Mouse (Mus musculus) gastrocnemius, adult 2 months (tissue): Measurements from ENCODE around the gene Smap2. TPM values are rescaled to one million over a fixed set of nuclear protein-coding genes. Genes with fewer than 3 reads are reported as not detected.
A peak's percentile ranks its signal among the peaks of the same experiment; 100 is the strongest.

Source experiments
- DNase-seq: peaks from one replicate; pipeline ENCODE4 v3.0.0; 2022
- H3K27ac ChIP-seq: fragments of 200-600 bp; 2 replicates; pipeline ENCODE4 v1.8.1; 2022; ENCODE audit warnings: mild to moderate bottlenecking
- H3K4me3 ChIP-seq: fragments of 200-600 bp; 2 replicates; pipeline ENCODE4 v1.8.1; 2022; ENCODE audit warnings: mild to moderate bottlenecking, moderate library complexity
- CTCF ChIP-seq: fragments of 200-600 bp; IDR thresholded peaks from 2 replicates; pipeline ENCODE4 v1.8.1; 2022; ENCODE audit warnings: antibody characterized with exemption, mild to moderate bottlenecking, moderate library complexity
- intact Hi-C: fragments of 180-260 bp; cut with DNase I; formaldehyde crosslinking; loops from one replicate; pipeline ENCODE4 v1.15.1; 2025
- microRNA-seq: library from miRNA; unstranded; fragments of <30 nt; microRNA quantifications from one replicate; pipeline ENCODE4 v1.2.0, GENCODE M21; 2021
- total RNA-seq, 2 experiments: library from RNA; stranded (reverse); gene quantifications; 2 replicates each; pipeline ENCODE4 v1.2.3; 2021

The Smap2 gene
- total RNA-seq, 2 experiments from 2014 or later: 10.8 to 18.2 TPM

GRCm38 (mm10) chr4:120953038-120953437 is 64.0 kb downstream of the Smap2 start:
- no peak for DNase-seq
- intact Hi-C loops: no loop called here
- Histone ChIP-seq H3K4me3 (no peak overlapping the region), H3K27ac (no peak overlapping the region)
- no peak for TF ChIP-seq CTCF

- Histone ChIP-seq H3K27ac (peak overlapping the region; percentile 95), H3K4me3 (peak overlapping the region; percentile 88)
- intact Hi-C loops: no loop called here
- no peak for TF ChIP-seq CTCF
- DNase-seq: no peak
Measured at GRCm38 (mm10) chr4:120952163-120952562, 64.9 kb downstream of the Smap2 start.

GRCm38 (mm10) chr4:120951428-120951973 is 65.5 kb downstream of the Smap2 start, which contains the start of gene Zfp69:
Zfp69 (minus strand) TSS chr4:120951699.
- peak within 1 kb of the TSS; percentile 95 for H3K27ac ChIP-seq
- intact Hi-C loops: no loop called here
- H3K4me3 ChIP-seq: peak within 1 kb of the TSS; percentile 88
- peak; percentile 96 for DNase-seq
- TF ChIP-seq CTCF: no peak

- intact Hi-C loops: no loop called here
- H3K4me3 ChIP-seq: peak overlapping the region; percentile 88
- no peak for TF ChIP-seq CTCF
- no peak for DNase-seq
- peak overlapping the region; percentile 95 for H3K27ac ChIP-seq
Measured at GRCm38 (mm10) chr4:120950763-120951427, 66.2 kb downstream of the Smap2 start.

- Histone ChIP-seq H3K4me3 (peak overlapping the region; percentile 39), H3K27ac (peak overlapping the region; percentile 53)
- intact Hi-C loops: no loop called here
- TF ChIP-seq CTCF: no peak
- DNase-seq: peak; percentile 29
Measured at GRCm38 (mm10) chr4:120948938-120949337, 68.1 kb downstream of the Smap2 start.

GRCm38 (mm10) chr4:120935006-120935405 is 82.0 kb downstream of the Smap2 start:
- TF ChIP-seq CTCF: no peak
- intact Hi-C loops: no loop called here
- no peak overlapping the region for H3K4me3 ChIP-seq
- DNase-seq: no peak
- H3K27ac ChIP-seq: no peak overlapping the region

DNA sequence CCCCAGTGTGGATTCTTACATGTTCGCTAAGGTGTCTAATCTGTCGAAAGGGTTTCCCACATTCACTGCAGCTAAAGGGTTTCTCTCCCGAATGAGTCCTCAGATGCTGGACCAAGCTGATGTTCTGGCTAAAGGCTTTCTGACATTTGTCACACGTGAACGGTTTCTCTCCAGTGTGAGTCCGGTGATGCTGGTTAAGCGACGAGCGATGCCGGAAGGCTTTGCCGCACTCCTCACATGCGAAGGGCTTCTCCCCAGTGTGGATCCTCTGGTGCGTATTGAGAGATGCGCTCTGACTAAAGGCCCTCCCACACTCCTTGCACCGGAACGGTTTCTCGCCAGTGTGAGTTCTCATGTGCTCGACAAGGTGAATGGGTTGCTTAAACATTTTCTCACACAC is 86.3 kb downstream of the Smap2 start:
- Histone ChIP-seq H3K27ac (no peak overlapping the region), H3K4me3 (no peak overlapping the region)
- no peak for TF ChIP-seq CTCF
- intact Hi-C loops: no loop called here
- DNase-seq: no peak

- intact Hi-C loops: no loop called here
- Histone ChIP-seq H3K4me3 (no peak overlapping the region), H3K27ac (no peak overlapping the region)
- TF ChIP-seq CTCF: 0 out of 2 replicates have a peak, but pooled peaks have one; percentile 1
- peak; percentile 25 for DNase-seq
Measured at GRCm38 (mm10) chr4:120928686-120929085, 88.4 kb downstream of the Smap2 start.

- Histone ChIP-seq H3K27ac (peak overlapping the region; percentile 94), H3K4me3 (peak overlapping the region; percentile 95)
- DNase-seq: peak; percentile 26
- peak; percentile 34 for TF ChIP-seq CTCF
- intact Hi-C loops: no loop called here
Measured at GRCm38 (mm10) chr4:120925386-120925785, 91.7 kb downstream of the Smap2 start.

DNA sequence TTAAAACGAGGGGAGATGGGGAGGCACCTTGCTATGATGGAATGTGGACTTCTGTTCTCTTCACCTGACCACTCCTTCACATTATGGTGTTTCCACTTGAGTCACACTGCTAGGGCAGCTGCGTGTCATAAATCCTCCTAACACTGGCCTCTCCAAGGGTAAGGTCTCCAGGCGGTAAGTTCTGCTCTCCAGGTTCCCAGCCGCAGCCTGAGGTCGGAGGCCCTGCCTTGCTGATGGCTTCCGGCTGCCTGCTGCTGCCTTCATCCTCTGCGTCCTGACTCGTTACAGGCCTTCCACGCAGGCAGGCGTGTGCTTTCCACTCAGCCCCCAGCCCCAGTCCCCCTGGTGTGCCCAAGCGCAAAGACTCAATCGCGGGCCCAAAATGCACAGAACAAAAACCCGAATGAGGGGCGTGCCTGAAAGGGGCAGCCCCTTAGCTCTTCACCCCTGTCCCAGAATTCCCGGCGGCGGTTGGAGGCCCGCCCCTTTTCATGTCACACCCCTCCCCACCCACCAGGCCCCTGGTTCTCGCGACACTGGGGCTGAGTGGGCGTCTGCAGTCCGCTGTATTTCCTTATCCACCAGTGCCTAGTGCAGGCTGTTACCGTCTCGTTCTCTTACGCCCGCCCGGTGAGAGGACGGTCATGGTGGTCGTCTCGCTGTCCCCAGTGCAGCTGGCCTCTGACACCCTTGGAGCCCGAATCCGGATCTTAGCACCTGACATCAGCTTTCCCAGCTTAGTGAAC is 92.3 kb downstream of the Smap2 start, which contains the start of gene Exo5:
Gene Exo5, minus strand, starts transcription at position 464 of the 746 bp plus-strand sequence.
- no peak for TF ChIP-seq CTCF
- peak within 1 kb of the TSS; percentile 94 for H3K27ac ChIP-seq
- peak; percentile 93 for DNase-seq
- peak within 1 kb of the TSS; percentile 95 for H3K4me3 ChIP-seq
- intact Hi-C loops: no loop called here

DNA sequence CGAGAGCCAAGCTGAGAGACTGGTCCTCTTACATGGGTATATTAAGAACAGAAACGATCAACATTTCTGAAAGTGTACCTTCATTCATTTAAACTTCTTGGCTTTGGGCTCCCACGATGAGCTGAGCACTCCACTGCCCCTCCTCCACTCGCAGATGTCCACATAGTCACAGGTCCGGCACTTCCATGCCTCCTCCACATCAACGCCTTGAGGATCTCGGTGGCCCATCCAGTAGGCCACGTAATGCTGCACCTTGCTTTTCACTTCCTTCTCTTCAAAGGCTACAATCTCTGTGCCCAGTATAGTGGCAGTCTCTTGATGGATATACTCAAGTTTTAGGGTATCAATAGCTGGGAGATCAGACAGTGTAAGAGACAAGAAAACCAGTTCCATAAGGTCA is 95.6 kb downstream of the Smap2 start:
- no peak overlapping the region for H3K4me3 ChIP-seq
- DNase-seq: no peak
- intact Hi-C loops: no loop called here
- TF ChIP-seq CTCF: no peak
- H3K27ac ChIP-seq: no peak overlapping the region

Small RNA genes lying within 50 kb of the gene (microRNA-seq; reads per million reads assigned to microRNA genes)
- gene Mir7015: not detected

Other genes with a start within 250 kb of the Smap2 start
- 10 to 100 TPM; 45.2 to 47.9 TPM for gene Nfyc, start 185.7 kb downstream of the Smap2 start, total RNA-seq
- gene Rims3, start 162.4 kb downstream of the Smap2 start, total RNA-seq: under 1 TPM in 1 of 2 experiments, not detected in 1; 0.03 TPM
- gene Exo5, start 92.2 kb downstream of the Smap2 start, total RNA-seq: under 1 TPM; 0.74 to 0.78 TPM
- under 1 TPM; 0.20 to 0.42 TPM for gene Zfp69, start 65.5 kb downstream of the Smap2 start, total RNA-seq
- gene Col9a2, start 22.1 kb upstream of the Smap2 start, total RNA-seq: under 1 TPM in 1 of 2 experiments, not detected in 1; 0.20 TPM
- 10 to 100 TPM; 15.0 to 20.3 TPM for gene Zmpste24, start 81.0 kb upstream of the Smap2 start, total RNA-seq
- gene Tmco2, start 92.0 kb upstream of the Smap2 start, total RNA-seq: not detected
- gene Rlf, start 197.8 kb upstream of the Smap2 start, total RNA-seq: 1 to 10 TPM; 8.0 to 9.8 TPM